Mouse (Mus musculus) CD4-positive, CD25-positive, alpha-beta regulatory T cell, adult 4 months (primary cell): ENCODE measurements around the gene Ifi27l2a. TPM values are rescaled to one million over a fixed set of nuclear protein-coding genes. Genes with fewer than 3 reads are reported as not detected.
"Not testable (repeated sequence)": the region's sequence is repeated elsewhere in the genome, so short reads cannot be mapped to it uniquely, and the experiment has no call there.

ENCODE experiments used
- ATAC-seq: one replicate; pipeline ENCODE4 v1.8.0; 2017
- polyA plus RNA-seq, 2 experiments: library from polyadenylated mRNA; unstranded; fragments of 100-300 nt; shearing (Covaris generic); gene quantifications; one replicate each; pipeline ENCODE4 v1.2.1; 2017

Ifi27l2a gene
- 1,000 to 10,000 TPM; 1,231 to 1,594 TPM for polyA plus RNA-seq

DNA sequence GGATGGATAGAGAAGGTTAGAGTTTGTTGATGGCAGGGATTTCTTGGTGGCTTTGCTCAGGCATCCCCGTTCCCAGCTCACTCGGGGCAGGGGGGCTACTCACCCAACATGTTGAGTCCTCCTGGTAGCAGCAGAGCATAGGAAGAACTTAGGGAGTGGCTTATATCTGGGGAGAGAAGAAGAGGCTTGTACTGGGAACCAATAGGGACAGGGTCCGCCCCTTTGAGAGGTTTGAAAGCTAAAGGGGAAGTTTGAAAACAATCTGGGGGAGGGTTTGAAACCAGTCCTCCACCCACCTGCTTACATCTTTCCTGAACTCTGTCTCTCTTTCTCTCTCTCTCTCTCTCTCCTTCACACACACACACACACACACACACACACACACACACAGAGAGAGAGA lies at the start of gene Ifi27l2a:
TSS of gene Ifi27l2a (minus strand) at position 157 of the 400 bp plus-strand sequence.
- peak; percentile 96 for ATAC-seq

DNA sequence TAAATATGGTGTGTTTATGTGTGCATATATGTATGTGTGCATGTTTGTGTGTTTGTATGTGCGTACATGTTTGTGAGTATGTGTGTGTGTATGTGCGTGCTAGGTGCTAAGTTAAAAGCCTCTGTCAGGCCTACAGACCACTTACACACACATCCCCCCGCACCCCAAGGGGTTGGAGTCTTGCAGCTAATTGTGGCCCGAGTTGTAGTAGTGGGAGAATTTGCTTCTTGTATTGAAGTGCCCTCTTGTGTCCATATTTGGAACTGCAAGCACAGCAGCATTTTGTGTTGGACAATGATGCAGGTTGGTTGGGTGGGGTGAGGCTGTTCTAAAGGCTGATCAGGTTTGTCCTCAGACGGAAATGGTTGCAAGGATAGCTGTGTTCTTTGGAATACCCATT lies 49.3 kb upstream of the Ifi27l2a start:
- peak; percentile 84 for ATAC-seq

DNA sequence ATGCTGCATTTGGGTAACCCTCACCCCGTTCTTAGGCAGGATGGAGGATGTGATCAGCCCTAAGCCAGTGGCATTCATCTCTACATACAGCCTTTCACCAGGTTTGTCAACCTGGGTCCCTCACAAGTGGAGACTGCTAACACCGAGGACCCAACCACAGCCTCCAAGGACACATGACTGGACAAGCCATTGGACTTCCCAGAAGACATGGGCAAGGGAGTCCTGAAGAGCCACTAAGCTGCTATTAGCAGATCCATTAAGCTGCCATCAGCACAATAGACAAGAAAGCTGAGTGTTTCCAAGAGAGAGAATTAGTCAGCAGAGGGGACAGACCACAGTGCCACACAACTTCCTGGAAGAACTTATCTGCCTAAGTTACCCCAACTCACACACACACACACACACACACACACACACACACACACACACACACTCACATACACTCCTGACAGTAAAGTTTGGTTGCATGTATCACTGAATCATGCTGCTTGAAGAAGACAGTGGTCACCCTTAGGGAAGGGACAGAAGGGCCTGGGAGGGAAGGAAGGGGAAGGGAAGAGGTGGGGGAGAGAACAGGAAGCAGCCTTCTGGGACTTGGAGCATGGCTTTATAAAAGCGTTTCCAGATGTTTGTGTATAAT lies 47.7 kb upstream of the Ifi27l2a start:
- no peak for ATAC-seq

DNA sequence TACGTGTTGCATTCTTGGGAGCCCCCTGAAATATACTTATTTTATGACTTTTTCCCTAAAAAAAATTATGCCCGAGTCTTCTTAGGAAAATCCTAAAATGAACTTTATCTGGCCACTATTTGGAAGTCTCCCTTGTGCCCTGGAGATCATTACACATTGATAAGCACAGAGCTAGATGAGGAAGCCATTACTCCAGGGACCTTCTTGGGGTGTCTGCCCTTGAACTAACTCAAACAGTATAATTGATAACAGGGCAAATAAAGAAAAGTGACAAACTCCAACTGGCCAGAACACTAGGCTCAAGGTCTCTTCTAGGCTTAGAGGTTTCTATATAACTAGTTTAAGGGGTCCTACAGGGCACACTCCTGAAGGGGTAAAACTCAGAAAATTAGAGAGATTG lies 44.3 kb upstream of the Ifi27l2a start:
- ATAC-seq = no peak

DNA sequence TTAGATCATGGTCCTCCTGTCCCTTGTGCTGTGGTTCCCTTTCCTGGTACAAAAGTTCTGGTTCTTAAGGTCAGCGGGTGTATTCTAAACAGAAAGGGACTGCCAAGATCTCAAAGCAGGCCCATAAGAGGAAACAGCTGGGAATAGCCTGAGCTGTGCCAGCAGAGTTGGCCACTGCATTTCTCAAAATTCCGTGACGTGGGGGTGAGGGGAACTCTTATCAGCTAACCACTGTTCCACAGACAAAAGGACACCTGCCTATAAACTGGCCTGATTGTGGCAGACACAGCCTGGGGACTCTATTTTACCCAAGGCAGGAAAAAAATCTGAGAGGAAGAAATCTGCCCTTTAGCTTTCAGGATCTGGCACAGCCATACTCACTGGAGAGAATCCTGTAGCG lies 43.8 kb upstream of the Ifi27l2a start:
- ATAC-seq = no peak

DNA sequence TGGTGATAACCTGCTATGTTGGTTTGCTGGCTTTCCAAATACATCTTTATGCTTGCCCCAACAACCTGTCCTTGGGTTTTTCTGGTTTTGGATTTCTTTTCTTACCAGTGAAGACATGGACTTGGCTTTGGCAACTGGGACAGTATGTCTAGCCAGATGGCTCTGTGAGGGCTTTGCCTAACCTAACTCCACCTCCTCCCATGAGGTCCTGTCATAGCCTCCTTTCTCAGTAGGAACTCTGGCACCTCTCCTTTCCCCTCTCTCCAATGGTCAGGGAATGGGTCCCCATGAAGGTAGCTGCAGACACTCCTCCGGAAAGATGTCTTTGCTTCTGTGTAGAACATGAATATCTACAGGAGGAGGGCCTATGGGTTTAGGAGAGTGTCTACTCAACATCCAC lies 43.2 kb upstream of the Ifi27l2a start:
- ATAC-seq = no peak

DNA sequence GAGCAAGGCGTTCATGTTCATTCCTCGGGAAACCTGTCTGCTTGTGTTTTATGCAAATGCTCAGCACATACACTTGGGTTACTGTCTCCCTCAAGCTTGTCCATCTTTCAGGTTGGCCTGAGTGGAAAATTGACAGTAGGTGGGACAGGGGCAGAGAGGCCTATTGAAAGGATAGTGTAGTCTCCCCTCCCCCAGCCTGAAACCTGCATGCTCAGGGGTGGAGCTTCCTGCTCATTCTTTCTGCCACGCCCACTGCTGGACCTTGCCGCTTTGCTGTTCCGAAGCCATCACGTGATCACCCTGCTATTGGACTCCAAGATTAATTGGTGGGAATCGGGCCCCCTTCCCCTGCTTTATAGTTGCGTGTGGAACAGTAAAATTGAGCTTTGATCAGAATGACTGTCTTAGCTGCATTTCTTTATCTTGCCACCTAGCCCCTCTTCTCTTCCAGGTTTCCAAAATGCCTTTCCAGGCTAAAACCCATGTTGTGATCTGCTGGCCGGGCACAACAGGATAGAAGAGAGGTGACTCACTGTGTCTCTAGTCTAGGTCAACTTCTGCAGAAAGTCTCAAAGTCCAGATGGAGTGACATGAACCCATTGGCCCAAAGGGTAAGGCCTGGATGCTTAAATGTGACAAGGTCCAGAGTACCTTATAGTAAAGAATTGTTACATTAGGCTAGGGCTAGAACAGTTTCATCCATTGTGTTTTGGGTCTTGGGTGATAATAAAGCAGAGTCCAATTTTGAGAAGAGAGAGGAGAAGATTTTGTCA lies 40.9 kb upstream of the Ifi27l2a start:
- ATAC-seq = not testable (repeated sequence)

DNA sequence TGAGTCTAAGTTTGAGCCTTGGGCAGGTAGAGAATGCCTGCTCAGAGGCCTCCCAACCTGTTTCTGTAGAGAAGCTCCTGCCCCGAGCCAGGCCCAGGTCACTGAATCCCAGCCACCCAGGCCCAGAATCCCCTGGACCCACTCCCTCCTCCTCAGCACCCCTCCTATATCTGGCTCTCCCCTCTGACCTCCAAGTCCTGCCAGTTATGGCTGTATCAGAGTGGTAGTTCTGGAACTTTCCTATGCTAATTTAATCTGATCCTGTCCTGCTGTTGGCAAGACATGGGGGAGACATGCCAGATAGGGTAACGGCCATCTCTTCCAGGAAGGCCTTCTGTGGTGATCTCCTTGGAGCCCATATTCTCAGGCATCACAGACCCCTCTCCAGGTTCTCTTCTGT lies 39.3 kb upstream of the Ifi27l2a start:
- no peak for ATAC-seq

DNA sequence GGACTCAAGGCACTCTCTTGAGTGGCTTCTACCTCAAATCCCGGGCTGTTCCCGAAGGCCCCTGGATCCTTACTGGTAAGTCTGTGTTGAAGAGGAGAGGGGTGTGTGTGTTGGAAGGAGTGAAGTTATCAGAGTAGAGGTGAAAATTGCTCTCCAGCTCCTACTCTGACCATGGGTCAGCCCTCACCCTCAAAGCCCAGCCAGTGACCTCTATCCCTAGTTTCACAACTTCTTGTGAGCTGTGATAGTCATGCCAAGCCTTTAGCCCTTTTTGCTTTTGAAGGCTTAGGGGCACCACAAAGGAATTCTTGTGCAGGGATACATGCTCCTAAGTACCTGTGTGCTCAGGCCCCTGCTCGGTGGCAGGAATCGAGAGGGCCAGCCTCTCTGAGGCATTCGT lies 38.2 kb upstream of the Ifi27l2a start:
- ATAC-seq = no peak

DNA sequence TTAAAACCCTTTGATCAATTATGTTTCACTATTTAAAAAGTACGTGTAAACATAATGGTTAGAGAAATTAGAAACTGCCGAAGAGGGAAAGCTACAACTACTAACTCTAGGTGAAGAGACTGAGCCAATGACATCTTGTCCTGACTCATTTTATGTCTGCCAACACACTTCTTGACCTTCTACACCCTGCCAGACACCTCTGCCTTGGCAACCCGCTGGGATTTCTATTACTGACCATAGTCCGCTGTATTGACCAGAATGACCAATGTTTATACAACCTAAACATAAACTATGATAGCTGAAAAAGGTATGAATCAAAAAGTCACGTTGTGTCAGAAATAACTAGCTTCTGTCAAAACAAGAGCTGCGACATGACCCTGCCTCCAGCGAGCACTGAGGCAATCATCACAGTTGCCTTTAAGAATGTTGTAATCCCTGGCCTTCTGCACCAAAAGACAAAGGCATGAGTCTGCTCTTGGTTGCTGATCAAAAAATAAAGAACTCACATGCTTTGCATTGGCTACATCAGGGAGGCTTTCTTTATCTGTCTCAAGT lies 34.1 kb upstream of the Ifi27l2a start:
- ATAC-seq = no peak

DNA sequence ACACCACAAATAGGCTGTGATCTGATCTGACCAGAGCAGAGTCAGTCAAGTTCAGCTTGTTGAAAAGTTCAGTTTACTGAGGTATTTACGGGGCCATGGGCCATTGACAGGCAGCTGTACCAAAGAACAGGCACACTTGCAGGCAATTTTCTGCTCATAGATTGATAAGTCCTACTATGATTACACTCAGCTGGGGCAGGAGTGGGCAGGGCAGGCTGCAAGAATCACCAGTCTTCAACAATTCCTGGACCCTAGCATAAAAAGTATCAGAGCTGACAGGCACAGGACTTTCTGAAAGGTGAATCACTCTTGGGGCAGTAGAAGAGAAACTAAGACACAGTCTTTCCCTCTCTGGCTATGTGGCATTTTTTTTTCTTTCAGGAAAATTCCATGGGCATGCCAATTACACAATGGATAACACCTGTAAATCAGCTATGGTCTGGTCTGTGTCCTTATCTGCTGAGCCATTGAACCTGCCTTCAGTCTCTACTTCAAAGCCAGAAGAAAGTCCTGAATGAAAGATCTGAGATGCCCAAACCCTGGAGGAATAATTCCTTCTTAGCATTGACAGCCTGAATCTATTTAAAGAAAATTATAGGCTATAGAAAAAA lies 33.4 kb upstream of the Ifi27l2a start:
- no peak for ATAC-seq

DNA sequence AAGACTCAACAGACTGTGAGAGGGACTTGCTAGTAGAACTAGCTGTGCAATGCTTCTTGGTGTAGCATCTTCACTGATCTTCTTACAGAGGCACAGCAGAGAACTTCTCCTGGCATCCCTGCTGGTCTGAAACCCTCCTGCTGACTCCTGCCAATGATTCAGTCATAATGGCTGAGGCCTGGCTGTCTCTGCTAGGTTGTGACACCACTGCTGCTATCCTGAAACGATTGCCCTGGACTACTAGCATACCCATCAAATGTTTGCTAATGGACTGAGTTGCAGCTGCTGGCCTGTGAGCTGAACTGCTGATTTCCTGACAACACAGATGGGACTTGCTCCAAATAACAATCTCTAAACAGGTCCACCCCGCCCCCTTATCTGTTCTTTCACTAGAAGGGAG lies 31.0 kb upstream of the Ifi27l2a start:
- no peak for ATAC-seq

DNA sequence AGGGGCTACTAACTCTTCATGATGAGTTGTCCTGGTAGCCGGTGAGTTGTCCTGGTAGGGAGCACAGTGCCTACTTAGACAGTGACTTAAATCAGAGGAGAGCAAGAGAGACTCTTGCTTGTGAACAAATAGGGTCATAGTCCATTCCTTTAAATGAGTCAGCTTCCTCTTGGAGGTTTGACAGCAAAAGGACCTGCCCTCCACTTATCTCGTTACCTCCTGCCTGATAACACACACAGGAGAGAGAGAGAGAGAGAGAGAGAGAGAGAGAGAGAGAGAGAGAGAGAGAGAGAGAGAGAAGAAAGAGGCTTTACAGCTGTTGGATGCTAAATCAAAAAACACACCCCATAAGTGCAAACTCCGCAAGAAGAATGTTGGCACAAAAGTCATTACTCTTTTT lies 13.7 kb upstream of the Ifi27l2a start, which contains the start of gene Ifi27l2b:
TSS of gene Ifi27l2b (minus strand) at position 84 of the 400 bp plus-strand sequence.
- no peak for ATAC-seq

DNA sequence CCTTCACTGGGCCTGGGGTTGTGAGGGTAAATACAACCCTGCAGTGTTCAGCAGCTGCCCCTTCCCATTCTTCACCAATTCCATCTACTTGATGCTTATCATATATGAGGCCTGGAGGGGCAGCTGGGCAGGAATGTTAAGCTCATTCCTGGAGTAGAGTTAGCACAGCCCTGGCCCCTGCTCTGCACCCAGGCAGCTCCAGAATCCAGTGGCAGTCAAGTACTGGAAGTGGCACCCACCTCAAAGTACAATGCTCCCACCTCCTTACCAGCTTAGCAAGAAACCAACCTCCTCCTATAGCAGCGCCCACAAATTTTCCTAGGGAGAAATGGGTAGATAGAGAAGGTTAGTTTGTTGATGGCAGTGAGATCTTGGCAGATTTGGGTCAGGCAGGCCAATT lies 13.2 kb upstream of the Ifi27l2a start:
- not testable (repeated sequence) for ATAC-seq

DNA sequence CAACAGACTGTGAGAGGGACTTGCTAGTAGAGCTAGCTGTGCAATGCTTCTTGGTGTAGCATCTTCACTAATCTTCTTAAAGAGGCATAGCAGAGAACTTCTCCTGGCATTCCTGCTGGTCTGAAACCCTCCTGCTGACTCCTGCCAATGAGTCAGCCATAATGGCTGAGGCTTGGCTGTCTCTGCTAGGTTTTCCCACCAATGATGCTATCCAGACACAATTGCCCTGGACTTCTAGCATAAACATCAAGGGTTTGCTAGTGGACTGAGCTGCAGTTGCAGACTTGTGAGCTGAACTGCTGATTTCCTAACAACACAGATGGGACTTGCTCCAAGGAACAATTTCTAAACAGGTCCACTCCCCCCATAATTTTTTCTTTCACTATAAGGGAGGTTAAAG lies 9.9 kb upstream of the Ifi27l2a start:
- ATAC-seq = no peak

DNA sequence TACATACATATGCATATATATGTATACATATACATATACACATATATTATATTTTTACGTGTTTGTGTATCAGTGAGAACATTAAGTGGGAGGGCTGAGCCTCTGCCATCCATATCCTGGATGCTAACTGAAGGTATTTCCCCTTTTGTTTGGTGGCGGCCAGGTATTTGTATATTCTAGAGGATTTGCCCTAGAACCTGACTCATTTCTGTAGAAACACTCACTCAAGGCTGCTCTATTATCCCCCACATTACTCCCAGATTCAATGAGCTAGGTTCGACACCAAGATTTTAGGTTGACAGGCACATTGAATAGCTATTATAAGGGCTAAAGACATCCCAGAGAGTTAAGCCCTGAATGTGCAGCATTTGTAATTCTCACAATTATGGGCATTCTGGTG lies 1.6 kb upstream of the Ifi27l2a start:
- ATAC-seq = peak; percentile 17

DNA sequence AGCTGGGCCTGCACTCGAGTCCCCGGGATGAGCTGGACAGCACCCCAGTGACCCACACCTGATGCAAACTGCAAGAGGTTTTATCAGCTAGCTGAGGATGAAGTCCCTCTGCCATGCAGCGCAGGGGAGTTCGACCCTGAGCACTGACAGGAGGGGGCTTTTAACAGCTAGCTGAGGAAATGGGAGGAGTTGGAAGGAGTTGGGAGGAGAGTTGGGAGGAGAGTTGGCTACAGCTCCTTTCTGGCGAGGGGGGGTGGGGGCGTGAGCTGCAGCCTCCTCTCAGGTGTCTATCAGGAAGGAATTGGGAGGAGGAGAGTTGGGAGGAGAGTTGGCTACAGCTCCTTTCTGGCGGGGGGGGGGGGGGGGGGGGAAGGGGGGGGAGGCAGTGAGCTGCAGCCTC lies 781 bp upstream of the Ifi27l2a start:
- not testable (repeated sequence) for ATAC-seq

DNA sequence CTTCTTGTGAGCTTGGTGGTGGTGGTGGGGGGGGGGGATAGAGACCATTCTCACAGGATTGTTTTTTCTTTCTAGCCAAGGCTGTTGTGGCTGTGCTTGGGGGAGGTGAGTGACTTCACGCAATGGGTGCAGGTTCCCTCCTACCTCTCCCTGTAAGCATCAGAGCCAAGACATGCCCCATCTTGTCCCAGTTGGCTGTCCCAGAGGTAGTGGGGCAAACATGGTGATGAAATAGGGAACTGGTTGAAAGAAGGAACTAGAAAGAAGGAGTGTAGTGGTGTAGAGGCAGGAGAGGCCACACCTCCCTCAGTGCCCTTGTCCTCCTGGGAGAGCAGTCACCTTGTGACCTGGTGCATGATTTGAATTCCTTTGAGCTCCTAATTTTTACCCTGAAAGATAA lies 5.9 kb downstream of the Ifi27l2a start:
- ATAC-seq = no peak

DNA sequence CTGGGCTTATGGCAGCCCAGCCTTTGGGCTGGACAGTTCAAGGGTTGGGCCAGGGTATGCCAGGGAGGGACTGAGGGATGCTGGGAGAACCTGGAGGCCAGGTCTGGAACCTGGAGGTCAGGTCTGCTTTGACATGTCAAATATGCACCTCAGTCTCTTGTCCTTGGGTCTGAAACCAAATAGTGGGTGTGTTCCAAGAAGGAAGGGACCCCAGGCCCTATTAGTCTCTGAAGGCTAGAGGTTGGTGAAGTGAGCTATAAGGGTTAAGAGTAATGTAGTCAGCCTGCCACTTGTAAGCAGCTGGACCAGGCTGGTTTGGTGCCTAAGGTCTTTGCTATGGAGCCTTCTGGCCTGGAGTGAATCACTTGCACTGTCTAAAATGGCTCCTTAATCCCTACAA lies 8.6 kb downstream of the Ifi27l2a start:
- ATAC-seq = no peak

DNA sequence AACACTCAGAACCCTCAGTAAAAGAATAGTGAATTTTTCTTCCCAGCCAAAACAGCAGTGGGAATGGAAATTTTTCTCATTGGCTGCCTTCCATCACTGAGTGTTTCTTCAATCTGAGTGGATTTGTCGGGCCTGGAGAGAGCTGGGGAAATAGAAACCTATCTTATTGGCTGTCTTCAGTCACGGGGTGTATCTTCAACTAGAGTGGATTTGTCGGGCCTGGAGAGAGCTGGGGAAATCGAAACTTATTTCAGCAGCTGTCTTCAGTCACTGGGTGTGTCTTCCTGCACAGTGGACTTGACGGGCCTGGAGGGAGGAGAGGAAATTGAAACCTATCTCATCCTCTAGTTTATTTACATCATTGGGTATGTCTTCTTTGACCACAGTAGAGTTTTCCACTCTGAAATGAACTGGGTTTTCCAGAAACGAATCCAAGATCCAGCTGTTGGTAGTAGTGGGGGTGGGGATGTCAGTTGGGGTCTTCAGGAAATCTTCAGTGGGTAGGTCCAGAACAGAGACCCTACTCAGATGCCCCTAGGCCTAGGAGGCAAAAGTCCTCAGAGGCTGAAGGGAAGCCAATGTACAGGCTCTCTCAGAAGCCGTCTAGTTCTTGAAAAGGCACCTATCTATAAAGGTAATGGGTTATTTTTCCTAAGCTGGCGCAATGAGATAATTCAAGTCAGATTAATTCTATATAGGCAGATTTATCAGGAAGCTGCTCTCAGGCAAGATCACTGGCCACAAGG lies 9.3 kb downstream of the Ifi27l2a start, which contains the start of gene Ifi27:
TSS of gene Ifi27 (plus strand) at position 226 of the 746 bp plus-strand sequence.
- ATAC-seq = peak; percentile 99

DNA sequence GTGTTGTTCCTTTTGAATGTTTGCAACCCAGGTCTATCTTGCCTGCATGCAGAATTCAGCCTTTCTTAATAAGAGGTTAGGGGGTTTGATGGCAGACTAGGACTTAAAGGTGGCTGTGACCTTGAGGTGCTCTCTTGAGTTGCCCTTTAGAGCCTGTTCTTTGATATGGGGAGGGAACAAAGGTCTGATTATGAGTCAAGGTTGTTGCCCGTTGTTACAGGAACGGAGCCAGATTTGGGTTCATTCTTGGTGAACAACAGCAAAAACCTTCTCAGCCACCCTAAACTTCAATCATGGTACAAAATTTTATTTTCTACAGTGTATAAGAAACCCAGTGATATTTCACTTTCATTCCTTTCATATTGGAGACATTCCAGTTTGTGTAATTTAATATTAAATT lies 10.1 kb downstream of the Ifi27l2a start:
- no peak for ATAC-seq

DNA sequence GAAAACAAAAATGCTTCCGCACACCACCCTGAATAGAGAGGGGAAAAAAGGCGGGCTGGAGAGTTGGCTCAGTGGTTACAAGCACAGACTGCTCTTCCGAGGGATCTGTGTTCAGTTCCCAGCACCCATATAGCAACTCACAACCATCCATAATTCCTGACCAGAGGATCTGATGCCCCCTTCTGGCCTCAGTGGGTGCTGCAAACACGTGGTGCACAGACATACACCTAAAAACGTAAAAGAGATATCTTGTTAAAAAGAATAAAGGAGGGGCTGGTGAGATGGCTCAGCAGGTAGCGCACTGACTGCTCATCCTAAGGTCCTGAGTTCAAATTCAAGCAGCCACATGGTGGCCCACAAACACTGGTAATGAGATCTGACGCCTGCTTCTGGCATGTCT lies 16.8 kb downstream of the Ifi27l2a start:
- no peak for ATAC-seq
